Mouse (Mus musculus) midbrain, embryonic 16.5 days (tissue): ENCODE data around the gene Dynll2. TPM values are rescaled to one million over a fixed set of nuclear protein-coding genes. Genes with fewer than 3 reads are reported as not detected.

Experiments
- ATAC-seq: fragments of 200-750 bp; cut with Nextera tagmentation; 2 replicates; pipeline ENCODE4 v1.8.0; 2017; ENCODE audit warnings: moderate TSS enrichment
- H3K27ac ChIP-seq: fragments of 300-500 bp; sonication (generic); 2 replicates; pipeline ENCODE4 v1.5.1; 2014; ENCODE audit warnings: mild to moderate bottlenecking, low read length, mixed read lengths
- H3K27me3 ChIP-seq: fragments of 300-500 bp; sonication (generic); 2 replicates; pipeline ENCODE4 v1.6.1; 2014; ENCODE audit warnings: low read depth, low read length, mixed read lengths; ENCODE audit not compliant: control insufficient read depth, insufficient read depth
- H3K36me3 ChIP-seq: fragments of 300-500 bp; sonication (generic); 2 replicates; pipeline ENCODE4 v1.6.1; 2014; ENCODE audit warnings: mild to moderate bottlenecking, low read length, moderate library complexity, mixed read lengths; ENCODE audit not compliant: control insufficient read depth, insufficient read depth
- H3K4me1 ChIP-seq: fragments of 300-500 bp; sonication (generic); 2 replicates; pipeline ENCODE4 v1.6.1; 2014; ENCODE audit warnings: mild to moderate bottlenecking, low read length, mixed read lengths; ENCODE audit not compliant: control insufficient read depth, insufficient read depth
- H3K4me2 ChIP-seq: fragments of 300-500 bp; sonication (generic); 2 replicates; pipeline ENCODE4 v1.6.1; 2014; ENCODE audit warnings: mild to moderate bottlenecking, low read length, mixed read lengths
- H3K4me3 ChIP-seq: fragments of 300-500 bp; sonication (generic); 2 replicates; pipeline ENCODE4 v1.5.1; 2014; ENCODE audit warnings: low read depth, mild to moderate bottlenecking, low read length, moderate library complexity, mixed read lengths
- H3K9ac ChIP-seq: fragments of 300-500 bp; sonication (generic); 2 replicates; pipeline ENCODE4 v1.6.1; 2014; ENCODE audit warnings: low read depth, low read length, mixed read lengths
- H3K9me3 ChIP-seq: fragments of 300-500 bp; sonication (generic); replicated peaks from 2 replicates; pipeline ENCODE4 v1.6.1; 2014; ENCODE audit warnings: mild to moderate bottlenecking, low read length, mixed read lengths; ENCODE audit not compliant: control insufficient read depth, poor library complexity, severe bottlenecking
- WGBS: fragments of 180-500 bp; shearing (Covaris S2); extraction: QIAGEN DNeasy Blood & Tissue Kit; methylation state at CpG from one replicate; pipeline ENCODE4 v1.1.7; 2014; 5-methylcytosine and 5-hydroxymethylcytosine counted together
- polyA plus RNA-seq: library from polyadenylated mRNA; unstranded; fragments of >200 nt; fragmentation: Nextera tagmentation; extraction: Ambion mirVana; gene quantifications from 2 replicates; pipeline ENCODE4 v1.2.1, GENCODE M21; 2015

Gene Dynll2
- polyA plus RNA-seq, 1 experiment from 2014 or later: 57.3 TPM

DNA sequence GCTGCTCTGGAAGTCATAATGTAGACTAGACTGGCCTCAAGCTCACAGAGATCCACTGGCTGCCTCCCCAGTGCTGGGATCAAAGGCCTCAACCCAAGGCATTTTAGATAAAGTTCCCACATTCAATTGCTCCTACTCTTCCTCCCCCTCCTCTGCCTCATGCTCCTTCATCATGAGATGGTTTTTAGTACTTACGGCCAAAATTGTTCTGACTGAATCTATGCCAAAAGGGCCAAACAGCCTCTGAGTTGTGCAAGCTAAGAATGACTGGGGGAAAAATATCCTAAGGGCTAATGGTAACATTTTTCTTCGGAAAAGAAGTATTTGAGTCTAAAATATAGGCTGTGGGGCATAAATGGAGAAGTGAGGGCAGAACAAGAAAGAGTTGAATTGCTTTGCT is 36.6 kb upstream of the Dynll2 start:
- Histone ChIP-seq H3K9ac (no peak overlapping the region), H3K4me2 (no peak overlapping the region), H3K27ac (no peak overlapping the region), H3K36me3 (no peaks in the 10 kb centered on the region), H3K27me3 (no peaks in the 10 kb centered on the region), H3K4me1 (no peaks in the 10 kb centered on the region), H3K4me3 (no peak overlapping the region), H3K9me3 (no peaks in the 10 kb centered on the region)
- WGBS: 90% methylated on average over 2 of the region's 2 CpGs
- ATAC-seq: no peak

DNA sequence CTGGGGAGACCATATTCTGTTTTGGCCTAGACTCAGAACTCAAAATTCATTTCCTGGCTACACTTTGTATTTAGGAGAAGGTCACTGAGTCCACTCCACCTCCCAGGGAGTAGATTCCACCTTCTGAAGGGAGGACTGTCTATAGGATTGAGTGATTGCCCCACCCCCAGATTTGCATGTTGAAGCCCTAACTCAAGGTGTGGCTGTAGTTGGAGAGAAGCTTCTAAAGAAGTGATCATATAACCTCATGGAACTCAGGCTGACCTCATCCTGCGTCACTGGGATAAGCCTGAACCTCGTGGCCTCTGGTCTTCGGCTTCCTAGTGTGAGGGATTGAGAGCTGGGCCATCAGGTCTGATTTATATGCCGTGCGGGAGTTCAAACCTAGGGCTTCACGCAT is 28.5 kb upstream of the Dynll2 start:
- Histone ChIP-seq H3K27me3 (no peaks in the 10 kb centered on the region), H3K4me2 (no peak overlapping the region), H3K9me3 (no peaks in the 10 kb centered on the region), H3K36me3 (no peaks in the 10 kb centered on the region), H3K4me1 (no peaks in the 10 kb centered on the region), H3K27ac (no peak overlapping the region), H3K4me3 (no peak overlapping the region), H3K9ac (no peak overlapping the region)
- no peak for ATAC-seq
- 87% methylated on average over 6 of the region's 6 CpGs for WGBS

DNA sequence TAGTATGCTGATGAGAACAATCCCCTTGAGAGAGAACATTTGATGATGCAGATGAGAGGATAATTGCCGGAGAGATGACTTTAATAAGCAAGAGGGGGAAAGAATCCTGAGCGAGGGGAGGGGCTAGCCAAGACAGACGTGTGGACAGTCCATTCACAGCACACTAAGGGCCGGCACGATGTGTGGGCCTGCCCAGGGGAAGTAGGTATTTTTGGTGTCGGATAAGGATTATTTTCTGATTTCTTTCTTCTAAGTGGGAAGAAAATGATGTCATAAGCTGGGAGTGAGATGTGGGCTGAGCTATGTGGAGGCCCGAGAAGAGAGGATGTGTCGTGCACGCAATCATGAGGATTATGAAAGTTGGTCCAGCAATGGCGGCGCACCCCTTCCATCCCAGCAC is 27.8 kb upstream of the Dynll2 start:
- 78% methylated on average over 11 of the region's 11 CpGs for WGBS
- peaks cover under 1% of the 10 kb centered on the region; the same call in 1 of the 2 replicates for H3K4me1 ChIP-seq
- no peak for ATAC-seq

DNA sequence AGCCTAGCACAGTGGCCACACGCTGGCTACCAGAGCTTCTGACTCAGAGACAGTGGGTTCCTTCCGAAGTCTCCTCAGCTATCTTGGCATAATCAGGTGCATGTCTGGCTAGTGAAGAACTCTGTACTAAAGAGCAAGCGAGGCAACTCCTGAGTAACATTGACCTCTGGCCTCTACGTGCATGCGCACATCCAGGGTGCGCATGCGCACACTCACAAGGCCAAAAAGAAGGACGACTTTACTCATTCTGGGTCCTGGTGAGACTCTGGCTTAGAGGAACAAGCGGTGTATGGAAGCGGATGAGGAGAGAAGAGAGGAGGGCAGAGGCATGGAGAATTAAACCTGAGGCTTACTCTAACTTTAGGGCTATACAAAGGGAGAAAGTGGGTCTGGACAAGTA is 26.3 kb upstream of the Dynll2 start:
- H3K27ac ChIP-seq: no peak overlapping the region
- no peak for ATAC-seq
- no peak overlapping the region for H3K9ac ChIP-seq
- no peaks in the 10 kb centered on the region for H3K27me3 ChIP-seq
- 90% methylated on average over 10 of the region's 10 CpGs for WGBS
- no peak overlapping the region for H3K4me2 ChIP-seq
- H3K9me3 ChIP-seq: no peaks in the 10 kb centered on the region
- H3K4me1 ChIP-seq: peaks cover 12% of the 10 kb centered on the region
- no peaks in the 10 kb centered on the region for H3K36me3 ChIP-seq
- H3K4me3 ChIP-seq: no peak overlapping the region

More for the DNA sequence above, 27.8 kb upstream of the Dynll2 start:
- Histone ChIP-seq H3K4me3 (no peak overlapping the region), H3K9ac (no peak overlapping the region), H3K9me3 (no peaks in the 10 kb centered on the region), H3K4me2 (no peak overlapping the region), H3K27me3 (no peaks in the 10 kb centered on the region), H3K36me3 (no peaks in the 10 kb centered on the region), H3K27ac (no peak overlapping the region)

DNA sequence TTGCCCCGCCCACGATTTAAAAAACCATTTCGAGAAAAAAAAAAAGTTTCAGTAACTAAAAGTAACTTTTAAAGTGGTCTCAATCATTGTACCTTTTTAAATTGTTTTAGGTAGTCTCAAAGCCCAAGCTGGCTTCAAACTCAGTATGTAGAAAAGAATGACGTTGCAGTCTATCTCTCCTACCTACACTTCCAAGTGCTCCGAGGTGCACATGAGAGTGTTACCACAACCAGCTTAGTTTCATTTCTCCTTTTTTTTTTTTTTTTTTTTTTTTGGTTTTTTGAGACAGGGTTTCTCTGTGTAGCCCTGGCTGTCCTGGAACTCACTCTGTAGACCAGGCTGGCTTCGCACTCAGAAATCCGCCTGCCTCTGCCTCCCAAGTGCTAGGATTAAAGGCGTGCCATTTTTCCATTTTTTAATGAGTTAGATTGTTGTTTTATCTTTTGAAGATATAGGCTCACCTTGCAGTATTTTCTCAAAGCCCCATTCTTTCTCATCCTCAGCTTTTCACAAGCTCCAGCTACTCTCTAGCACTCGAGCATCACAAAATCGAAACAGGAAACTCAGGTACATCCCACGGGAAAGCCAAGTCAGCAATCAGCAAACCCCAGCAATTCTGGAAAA is 25.4 kb upstream of the Dynll2 start:
- no peaks in the 10 kb centered on the region for H3K36me3 ChIP-seq

DNA sequence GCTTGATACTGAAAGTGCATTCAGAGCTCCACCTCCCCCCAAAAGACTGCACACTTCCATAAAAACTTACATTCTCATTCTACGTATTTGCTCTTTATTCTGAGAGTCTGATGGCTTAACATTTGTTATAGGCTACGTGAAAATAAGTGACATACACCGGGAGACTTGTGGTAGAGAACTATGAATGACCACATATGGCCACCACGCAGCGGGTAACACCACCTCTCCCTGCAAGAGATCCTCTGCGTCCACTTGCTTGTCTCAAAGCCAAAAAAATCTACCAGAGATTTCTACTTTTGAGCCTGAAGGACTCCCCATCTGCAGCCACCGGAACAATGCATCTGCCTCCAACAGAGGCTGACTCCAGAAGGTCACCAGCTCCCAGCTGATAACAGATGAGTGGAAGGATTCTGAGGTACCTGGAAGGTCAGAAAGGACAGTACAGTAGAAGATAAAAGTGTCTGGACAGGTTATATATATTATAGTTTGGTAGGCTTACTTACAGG is 24.6 kb upstream of the Dynll2 start:
- no peak overlapping the region for H3K9ac ChIP-seq
- no peaks in the 10 kb centered on the region for H3K36me3 ChIP-seq
- H3K27ac ChIP-seq: no peak overlapping the region
- no peaks in the 10 kb centered on the region for H3K9me3 ChIP-seq
- H3K27me3 ChIP-seq: no peaks in the 10 kb centered on the region
- peaks cover 12% of the 10 kb centered on the region for H3K4me1 ChIP-seq
- H3K4me2 ChIP-seq: no peak overlapping the region
- ATAC-seq: no peak
- 87% methylated on average over 7 of the region's 7 CpGs for WGBS
- H3K4me3 ChIP-seq: no peak overlapping the region

More for the DNA sequence above, 25.4 kb upstream of the Dynll2 start:
- Histone ChIP-seq H3K4me2 (no peak overlapping the region), H3K4me3 (no peak overlapping the region), H3K9ac (no peak overlapping the region), H3K4me1 (peaks cover 12% of the 10 kb centered on the region), H3K27ac (no peak overlapping the region), H3K27me3 (no peaks in the 10 kb centered on the region), H3K9me3 (no peaks in the 10 kb centered on the region)
- ATAC-seq: no peak
- 92% methylated on average over 11 of the region's 11 CpGs for WGBS

DNA sequence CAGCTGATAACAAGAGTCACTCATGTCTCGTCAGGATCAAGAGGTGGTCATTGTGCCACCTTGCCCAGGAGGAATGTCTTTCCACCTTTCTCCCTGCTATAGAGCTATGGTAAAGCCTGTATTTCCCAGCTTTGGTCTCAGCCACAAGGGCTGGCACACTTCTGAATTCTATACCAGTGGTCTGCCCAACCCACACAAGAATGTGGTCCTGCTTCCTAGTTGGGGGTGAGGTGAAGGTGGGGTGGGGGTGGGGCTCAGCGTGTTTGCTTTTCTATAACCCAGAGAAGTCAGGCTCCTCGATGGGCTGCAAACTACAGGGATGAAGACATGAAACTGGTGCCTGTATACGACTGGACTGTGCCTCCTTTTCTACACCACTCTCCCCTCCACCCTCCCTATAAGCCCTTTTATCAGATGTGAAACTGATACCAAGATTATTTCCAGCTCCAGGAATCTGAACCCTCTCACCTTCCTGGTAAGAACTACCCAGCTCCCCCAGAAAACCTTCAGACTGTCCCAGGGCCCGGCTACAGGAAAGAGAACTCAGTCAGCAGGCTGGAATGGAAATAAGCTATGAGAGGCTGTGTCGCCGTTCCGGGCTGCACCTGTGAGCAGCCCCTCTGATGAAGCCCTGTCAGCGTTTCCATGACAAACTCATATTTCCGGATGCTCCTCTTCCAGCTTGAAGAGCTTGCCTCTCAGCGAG is 24.0 kb upstream of the Dynll2 start:
- Histone ChIP-seq H3K4me3 (no peak overlapping the region), H3K4me1 (peaks cover 12% of the 10 kb centered on the region), H3K9ac (no peak overlapping the region), H3K36me3 (no peaks in the 10 kb centered on the region), H3K9me3 (no peaks in the 10 kb centered on the region), H3K27me3 (no peaks in the 10 kb centered on the region), H3K27ac (no peak overlapping the region), H3K4me2 (no peak overlapping the region)
- no peak for ATAC-seq
- WGBS: 82% methylated on average over 11 of the region's 11 CpGs

DNA sequence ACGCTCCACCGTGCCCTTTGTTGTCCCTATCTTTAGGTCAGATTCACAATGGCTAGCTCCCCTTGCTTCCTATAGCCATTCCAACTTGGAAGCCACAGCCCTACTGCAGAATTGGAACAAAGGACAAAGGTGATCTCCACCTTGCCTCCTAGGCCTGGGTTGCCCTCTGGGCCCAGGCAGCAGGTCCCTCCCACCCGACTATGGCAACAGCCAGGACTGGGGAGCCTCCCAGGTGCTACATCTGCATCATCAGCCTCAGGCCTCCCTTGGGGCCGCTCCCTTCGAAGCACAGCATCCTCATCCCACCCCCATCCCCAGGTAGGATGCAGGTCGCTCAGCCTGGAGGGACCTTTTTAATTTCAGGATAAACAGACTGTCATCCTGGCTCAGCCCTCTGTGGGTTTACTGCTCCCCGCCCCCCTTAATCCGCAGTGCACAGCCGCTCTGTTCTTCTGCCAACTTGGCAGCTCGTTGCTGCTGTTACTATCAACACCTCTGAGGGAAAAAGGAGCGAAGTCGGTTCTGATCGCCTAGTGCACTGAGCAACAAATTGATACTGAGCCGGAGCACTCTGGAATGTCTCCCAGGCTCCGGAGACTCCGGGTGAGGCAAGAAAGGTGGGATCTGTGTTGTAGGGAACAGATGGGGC is 22.3 kb upstream of the Dynll2 start:
- Histone ChIP-seq H3K9ac (peak overlapping the region; percentile 52), H3K36me3 (no peaks in the 10 kb centered on the region), H3K9me3 (no peaks in the 10 kb centered on the region), H3K27ac (peak overlapping the region; percentile 76), H3K4me2 (peak overlapping the region; percentile 42), H3K4me3 (peak overlapping the region; percentile 4; the same call in 1 of the 2 replicates), H3K4me1 (peaks cover 12% of the 10 kb centered on the region), H3K27me3 (no peaks in the 10 kb centered on the region)
- WGBS: 16% methylated on average over 16 of the region's 16 CpGs
- ATAC-seq: peak; percentile 76

DNA sequence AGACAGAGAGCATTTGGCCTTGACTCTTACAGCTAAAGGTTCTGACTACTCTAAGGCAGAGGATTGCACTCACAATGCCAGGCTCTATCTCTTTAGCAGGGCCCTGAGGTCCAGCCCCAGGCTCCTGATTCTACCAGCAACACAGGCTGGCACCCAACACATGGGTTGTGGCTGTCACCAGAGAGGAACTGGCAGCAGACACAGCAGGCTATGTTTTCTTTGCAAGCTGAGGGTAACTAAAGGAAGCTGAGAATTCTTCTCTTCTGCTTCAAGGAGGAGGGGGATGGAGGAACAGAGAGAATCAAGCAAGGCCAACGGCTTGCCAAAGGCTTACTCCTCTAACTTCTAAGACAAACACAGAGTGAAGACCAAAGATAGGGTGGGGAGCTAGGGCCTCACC is 21.3 kb upstream of the Dynll2 start:
- Histone ChIP-seq H3K4me3 (no peak overlapping the region), H3K9ac (no peak overlapping the region), H3K4me1 (peaks cover 12% of the 10 kb centered on the region), H3K9me3 (no peaks in the 10 kb centered on the region), H3K27ac (no peak overlapping the region), H3K27me3 (no peaks in the 10 kb centered on the region), H3K4me2 (no peak overlapping the region), H3K36me3 (no peaks in the 10 kb centered on the region)
- 73% methylated on average over 1 of the region's 1 CpGs for WGBS
- ATAC-seq: no peak
